Mouse (Mus musculus) telencephalon, adult 2 months (tissue): Measurements from ENCODE around the gene Coro7.

ENCODE experiments used
- DNase-seq: peaks from one replicate; pipeline ENCODE4 v3.0.0-alpha.2; 2011; ENCODE audit warnings: low read depth, low spot score

The Coro7 gene

DNA sequence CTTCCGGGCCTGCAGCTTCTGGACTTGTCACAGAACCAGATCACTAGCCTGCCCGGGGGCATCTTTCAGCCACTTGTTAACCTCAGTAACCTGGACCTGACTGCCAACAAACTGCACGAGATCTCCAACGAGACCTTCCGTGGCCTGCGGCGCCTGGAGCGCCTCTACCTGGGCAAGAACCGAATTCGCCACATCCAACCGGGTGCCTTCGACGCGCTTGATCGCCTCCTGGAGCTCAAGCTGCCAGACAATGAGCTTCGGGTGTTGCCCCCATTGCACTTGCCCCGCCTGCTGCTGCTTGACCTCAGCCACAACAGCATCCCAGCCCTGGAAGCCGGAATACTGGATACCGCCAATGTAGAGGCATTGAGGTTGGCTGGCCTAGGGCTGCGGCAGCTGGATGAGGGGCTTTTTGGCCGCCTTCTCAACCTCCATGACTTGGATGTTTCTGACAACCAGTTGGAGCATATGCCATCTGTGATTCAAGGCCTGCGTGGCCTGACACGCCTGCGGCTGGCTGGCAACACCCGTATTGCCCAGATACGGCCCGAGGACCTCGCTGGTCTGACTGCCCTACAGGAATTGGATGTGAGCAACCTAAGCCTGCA is 31.1 kb downstream of the Coro7 start:
- DNase-seq: no peak

DNA sequence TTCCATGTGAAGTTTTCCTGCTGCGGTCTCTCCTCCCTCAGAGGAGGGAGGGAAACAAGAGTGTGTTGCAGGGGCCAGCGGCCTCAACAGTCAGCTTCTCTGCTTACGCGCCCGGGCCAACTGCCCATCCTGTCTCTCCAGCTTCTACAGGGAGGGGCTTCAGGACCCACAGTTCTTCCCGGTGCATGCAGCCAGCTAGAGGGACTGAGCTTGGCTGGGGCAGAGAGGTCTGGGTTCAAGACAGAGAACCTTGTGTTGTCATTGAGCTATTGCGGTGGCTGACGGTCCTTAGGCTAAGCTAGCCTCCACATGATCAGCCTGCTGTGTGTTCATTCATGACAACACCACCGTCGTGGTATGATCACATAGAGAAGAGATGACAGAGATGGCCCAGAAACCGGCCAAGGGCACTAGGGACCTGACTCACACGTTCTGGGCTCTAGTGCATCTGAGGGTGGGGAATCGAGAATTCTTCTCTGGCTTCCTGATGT is 31.9 kb downstream of the Coro7 start:
- DNase-seq: no peak

DNA sequence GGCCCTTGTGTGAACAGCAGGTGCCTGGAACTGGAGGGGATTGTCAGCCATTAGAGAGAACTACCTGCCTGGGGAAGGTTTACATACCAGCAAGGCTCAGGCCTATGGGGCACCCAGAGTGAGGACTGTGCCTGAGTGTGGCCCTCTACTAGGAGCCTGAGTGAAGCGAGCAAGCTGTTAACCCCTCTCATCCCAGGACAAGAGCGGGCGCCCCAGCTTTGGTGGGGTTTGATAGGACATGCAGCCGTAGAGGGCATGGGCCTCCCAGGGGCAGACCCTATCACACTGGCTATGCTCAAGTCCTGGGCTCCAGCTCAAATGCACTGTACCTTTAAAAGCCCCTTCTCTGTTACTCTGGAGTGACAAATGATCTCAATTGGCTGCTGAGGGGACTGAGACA is 32.7 kb downstream of the Coro7 start:
- DNase-seq: no peak

DNA sequence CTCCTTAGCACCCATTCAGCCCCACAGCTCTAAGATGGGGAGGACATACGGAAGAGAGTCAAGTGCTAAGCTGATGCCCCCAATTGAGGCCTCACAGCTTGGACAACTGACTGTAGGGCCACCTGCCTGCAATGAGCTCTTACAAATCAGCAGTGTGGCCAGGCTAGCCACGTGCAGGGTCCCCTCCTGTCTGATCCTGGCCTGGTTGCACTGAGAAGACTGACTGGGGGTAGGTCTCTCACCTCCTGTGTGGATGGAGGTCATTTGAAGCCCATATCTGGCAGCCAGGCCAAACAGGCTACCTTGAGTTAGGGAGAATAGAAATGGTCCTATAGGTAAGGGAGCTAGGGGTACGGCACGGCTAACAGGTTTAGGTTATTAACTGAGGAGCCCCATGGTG is 33.7 kb downstream of the Coro7 start:
- DNase-seq: no peak

DNA sequence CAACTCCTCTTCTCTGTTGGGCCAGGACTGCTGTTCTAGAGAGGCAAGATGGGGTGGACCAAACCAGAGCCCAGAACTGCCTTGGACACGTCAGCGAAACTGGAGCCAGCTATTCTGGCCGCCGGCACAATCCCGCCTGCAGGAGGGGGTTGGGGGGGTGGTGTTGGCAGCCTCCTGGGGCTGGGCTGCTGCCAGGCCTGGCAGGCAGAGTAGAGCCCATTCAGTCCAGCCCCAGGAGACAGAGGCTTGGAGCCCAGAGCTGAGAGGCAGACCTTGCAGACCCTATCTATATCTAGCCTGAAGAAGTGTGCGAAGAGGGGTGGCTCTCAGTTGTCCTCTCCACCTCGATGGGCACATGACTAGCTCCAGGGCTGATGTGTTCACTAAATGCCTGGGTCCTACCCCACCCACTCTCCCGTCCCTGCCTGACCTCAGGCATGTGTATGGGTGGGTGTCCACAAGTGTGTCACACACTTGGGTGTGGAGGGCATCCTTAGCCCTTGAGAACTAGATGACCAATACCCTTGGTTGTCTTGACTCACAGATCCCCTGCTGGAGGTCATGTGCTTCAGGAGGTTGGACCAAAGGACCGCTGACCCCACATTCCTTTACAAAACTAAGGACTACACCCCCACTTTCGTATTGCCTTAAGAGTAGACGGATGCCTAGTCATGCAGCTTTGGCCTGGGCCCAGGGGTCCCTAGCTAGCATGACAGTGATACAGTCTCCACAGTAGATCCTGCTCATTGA is 35.7 kb downstream of the Coro7 start:
- peak; percentile 45 for DNase-seq

DNA sequence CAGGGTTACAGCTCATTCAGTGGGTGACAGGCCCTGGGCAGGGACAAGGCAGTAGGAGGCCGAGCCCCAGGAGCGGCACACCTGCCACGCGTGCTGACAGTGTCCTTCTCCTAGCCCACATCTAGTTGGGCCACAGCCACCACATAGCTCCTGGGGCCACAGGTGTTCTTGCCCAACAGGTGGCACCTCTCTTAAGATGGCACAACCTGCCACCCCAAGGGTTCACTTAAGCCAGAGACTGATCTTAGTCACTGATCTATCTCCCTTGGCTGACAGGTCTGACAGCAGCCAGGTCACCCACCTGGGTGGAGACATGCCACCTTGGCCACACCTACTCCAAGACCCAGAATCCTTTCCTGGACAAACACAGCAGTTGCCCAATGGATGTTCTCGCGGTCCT is 36.6 kb downstream of the Coro7 start:
- no peak for DNase-seq

DNA sequence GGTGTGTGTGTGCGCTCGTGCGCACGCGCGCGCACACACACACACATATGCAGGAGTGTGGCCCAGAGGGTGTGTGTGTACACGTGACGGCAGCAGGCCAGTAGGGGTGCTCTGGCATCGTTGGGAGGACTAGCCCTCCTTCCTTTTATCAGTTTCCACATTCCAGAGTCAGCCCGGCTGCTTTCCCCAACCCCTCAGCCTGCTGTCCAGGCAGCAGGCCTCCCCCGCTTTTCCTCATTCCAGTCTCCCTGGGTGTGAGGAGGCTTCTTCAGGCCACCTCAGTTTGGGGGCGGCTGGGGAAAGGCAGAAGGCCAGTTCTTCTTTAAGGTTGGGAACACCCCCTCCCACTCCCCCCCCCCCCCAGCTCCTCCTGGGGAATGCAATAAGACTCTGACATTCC is 37.4 kb downstream of the Coro7 start:
- peak; percentile 82 for DNase-seq

DNA sequence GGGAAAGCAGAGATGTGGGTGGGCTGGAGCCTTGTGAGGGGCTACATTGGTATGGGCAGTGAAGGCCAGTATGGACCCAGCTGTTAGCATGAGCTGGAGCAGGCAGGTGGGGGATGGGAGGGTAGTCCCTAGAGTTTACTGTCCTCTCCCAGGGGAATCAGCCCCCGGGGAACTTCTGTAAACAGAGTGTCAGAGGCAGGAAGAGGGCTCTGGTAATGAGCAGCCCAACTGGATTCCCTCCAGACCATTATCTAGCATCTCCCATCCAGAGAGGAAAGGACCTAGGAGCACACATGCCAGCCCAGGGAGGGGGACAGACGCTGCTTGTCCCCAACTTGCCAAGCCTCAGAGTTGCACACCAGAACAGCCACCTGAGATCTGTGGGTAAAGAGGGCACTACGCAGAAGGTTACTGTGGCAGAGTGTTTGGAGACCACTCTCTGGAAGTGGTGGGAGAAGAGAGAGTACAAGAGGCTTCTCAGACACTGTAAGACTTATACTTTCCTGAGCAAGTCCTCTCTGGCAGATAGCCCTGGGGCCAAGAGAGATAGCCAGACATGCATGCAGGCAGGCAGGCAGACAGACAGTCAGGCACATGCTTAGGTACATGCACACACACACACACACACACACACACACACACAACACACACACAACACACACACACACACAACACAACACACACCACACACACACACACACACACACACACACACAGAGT is 38.3 kb downstream of the Coro7 start:
- DNase-seq: no peak

DNA sequence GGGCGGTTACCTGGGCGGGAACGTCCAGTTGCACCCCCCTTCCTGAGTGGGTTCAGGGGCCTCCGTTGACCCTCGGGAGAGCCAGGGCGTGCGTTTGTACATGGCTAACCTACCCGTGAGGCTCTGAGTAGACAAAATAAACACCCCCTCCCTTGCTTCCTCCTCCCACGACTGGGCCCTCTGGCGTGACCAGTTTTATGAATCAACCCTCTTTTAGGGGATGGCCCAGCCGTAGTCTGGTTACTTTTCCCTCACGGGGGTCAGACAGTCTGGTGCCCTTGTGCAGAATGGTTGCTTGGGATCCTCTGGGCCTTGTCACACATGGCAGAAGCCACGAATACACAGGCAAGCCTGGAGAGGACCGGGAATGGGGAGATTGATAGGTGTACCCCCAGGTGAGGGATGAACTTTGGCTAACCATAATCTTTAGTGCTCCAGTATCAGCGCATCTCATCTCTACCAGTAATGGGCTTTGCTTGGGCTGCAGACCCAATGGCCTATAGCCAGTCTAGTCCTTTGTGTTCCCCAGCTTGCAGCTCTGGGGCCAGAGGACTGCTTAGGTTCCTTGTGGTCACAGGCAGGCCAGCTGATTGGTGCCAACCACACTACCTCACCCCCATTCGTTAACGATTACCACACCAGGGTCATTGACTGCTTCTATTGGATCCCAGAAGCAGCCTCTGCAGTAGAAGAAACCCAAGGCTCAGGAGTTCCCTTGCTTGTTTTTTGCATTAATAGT is 39.1 kb downstream of the Coro7 start:
- no peak for DNase-seq

DNA sequence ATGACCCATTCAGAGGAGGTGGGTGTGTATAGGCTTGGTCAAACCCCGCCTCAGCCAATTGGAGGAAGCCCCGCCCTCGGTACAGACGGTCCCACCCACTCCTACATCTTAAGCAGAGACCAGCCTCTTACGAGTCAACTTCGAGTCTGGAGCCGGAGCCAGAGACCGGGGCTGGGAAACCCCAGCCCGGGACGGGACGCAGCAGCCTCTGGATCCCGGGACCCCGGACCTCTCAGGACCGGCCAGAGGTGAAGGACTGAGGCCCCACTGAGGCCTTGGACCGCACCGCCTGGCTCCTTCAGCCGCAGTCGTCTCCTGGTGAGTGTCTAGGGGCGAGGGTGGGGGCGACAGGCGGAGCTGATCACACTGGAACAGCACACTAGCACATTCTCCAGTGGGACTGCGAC is 39.7 kb downstream of the Coro7 start, which contains the start of the genes Vasn and Dnaja3:
Gene Vasn (plus strand): TSS at position 111 of the 407 bp plus-strand sequence.
Gene Dnaja3 (plus strand): TSS at position 159 of the 407 bp plus-strand sequence.
- DNase-seq: peak; percentile 46

DNA sequence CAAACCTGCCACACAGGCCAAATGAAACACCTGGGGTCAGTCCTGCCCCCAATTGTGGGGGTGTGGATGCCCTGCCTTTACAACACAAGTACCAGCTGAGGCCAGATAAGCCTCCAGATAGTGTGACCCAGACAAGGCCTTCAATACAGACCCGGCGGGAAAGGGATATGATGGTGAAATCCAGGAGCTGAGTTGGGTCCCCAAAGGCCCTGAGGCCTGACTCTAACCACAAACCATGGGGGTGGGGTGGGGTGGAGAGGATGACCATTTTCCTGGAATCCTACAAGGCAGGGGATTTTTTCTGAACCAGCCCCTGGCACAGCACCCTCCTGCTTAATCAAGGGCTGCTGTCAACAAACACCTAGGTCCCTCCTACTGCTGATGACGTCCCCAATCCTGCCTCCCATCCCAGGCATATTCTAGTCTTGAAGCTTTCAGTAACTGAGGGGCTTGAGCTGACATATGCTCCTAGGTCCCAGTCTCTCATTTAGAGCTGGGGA is 40.6 kb downstream of the Coro7 start:
- no peak for DNase-seq

DNA sequence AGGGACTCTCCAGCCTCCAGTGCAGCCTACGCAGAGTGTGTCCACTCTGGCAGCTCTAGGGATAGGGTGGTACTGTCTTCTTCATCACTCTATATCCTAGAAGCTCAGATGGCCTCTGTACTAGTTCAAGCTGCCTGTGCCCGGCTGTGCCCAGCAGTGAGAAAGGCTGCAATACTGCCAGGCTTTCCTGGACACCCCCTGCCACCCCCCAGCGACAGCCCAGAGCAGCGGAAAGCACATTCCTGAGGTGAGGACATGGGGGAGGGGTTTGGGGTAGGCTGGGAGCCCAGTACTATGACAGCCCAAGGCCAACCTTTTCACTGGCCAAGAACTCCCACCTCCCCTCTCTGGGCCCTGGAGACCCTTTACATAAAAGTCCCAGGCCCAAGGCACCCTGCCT is 43.8 kb downstream of the Coro7 start:
- DNase-seq: no peak

DNA sequence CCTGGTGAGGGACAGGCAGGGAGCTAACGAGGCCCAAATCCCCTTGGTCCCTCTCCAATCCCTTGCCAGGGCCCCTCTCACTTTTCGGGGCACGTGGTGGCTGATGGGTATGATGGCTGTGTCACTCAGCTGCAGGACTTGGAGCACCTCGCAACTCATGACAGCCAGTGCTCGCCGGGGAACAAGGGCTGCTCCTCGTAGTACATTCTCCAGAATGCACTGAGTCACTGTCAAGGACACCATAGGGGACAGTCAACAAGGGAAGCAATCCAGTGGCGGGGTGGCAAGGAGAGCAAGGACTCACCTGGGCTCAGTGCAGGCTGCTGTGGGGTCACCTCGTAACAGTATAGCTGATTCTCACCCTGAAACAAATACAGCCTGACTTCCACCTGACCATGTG is 44.9 kb downstream of the Coro7 start:
- no peak for DNase-seq

DNA sequence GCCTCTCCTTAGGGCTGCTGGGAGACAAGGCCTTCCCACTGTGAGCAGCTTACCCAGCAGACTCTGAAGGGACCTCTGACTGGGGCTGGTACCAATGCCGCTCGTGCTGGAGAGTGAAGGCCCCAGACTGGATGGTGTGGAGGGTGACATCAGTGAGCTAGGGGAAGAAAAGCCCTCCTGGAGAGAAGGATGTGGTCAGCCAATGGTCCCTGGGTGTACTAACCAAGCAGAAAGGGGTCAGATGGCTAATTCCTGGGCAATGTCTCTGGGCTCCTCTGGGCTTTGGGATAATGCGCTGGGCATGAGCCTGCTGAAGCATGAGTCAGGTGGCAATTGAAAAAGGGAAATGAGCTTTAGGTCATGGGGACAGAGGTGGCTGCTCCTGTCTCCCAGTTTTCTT is 45.9 kb downstream of the Coro7 start:
- DNase-seq: no peak

DNA sequence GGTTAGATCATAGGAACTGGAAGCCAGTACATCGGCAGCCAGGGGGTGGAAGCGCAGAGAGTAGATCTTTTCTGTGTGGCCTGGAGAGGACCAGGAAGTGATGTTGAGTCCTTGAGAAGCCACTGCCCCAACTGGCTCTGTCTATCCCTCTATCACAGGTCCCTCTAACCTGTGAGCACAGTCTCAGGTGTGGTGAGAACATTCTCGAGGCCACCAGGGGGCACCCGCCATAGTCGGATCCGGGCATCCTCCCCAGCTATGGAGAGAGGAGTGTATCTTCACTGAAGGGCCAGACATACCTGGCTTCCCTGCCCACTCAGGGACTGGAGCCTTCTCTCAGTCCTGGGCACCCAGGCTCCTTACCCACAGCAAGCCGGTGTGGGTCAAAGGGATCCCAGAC is 47.5 kb downstream of the Coro7 start:
- DNase-seq: no peak

DNA sequence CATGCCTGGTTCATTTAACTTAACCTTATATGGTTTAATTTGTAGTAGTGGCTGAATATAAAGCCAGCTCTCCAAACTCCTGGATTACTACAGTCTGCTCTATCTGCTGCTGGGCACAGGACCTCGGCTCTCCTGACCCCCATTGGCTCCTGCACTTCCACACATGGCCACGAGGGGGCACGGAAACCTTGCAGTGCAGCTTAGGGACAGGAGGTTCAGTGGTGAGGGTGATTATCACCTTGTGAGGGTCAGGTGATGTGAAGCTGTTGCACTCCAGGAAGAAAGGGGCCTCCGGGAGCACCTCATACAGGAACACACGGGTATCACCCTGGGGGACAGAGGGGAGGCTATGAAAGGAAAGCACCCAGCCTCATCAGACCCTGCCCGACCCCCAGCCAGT is 49.6 kb downstream of the Coro7 start:
- DNase-seq: no peak

DNA sequence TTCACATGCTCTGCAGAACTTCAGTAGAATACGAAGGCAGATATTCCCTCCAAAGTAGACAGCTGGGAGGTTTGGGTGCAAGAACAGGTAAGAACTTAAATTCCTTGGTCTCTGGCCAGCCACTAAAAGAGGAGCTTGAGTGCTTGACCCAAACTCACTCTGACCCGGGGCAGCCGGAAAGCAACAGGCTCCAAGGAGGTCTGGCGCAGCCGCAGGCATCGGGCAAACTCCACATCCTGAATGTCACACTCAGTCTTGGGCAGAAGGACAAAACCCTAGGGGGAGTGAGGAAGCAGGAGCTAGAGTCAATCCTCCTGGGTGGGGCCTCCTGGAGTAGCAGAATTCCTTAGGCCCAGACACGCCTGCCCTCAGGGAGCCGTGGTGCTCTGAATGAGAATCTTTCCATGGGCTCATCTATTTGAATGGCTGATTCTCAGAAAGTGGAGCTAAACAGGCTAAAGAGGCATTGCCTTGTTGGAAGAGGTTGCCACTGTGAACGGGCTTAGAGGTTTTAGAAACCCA is 50.6 kb downstream of the Coro7 start:
- DNase-seq: no peak

DNA sequence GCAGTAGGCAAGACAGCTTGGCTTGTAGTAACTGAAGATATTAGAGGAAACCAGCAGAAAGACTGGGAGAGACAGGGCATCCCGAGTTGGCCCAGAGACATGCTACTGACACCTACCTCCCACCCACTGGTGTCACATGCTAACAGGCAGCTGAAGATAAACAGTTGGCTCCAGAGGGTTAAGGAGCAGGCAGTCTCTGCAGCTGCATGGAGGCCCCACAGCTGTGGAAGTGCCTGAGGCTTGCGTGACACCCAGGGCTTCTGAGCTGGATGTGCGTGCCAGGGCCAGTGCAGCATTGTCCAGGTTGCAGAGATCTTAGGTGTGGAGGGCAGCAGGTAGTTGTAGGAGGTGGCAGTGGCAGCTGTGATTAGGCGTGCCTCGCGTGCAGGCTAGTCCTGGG is 52.5 kb downstream of the Coro7 start:
- DNase-seq: no peak

DNA sequence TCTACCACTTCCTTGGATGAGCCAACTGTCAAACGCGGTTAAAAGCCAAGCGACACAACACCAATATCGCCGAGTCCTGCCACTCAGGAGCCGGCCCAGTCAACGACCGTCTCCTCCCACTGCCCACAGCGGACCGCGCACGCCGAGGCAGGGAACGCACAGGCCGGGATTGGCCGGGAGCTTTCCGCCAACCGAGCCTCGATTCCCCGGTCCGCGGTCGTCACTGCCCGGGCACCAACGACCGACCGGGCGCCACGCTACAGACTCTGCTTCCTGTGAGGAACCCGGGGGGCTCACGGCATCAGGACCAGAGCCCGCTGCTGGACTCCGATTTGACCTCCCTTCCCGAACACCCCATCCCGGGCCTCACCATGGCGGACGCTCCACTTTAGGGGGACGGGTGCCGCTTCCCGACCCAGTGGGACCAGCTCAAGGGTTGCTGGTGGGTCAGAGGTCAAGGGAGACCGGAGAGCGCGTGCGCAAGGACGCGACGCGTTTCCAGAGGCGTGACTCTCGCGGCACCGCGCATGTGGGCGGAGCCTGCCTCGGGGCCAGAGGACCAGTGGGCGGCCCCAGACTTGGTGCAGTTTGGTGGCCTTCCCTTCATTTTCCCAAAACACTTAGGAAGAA is 55.0 kb downstream of the Coro7 start, which contains the start of gene Pam16:
Gene Pam16 (minus strand): TSS at position 508 of the 630 bp plus-strand sequence.
- peak; percentile 75 for DNase-seq

DNA sequence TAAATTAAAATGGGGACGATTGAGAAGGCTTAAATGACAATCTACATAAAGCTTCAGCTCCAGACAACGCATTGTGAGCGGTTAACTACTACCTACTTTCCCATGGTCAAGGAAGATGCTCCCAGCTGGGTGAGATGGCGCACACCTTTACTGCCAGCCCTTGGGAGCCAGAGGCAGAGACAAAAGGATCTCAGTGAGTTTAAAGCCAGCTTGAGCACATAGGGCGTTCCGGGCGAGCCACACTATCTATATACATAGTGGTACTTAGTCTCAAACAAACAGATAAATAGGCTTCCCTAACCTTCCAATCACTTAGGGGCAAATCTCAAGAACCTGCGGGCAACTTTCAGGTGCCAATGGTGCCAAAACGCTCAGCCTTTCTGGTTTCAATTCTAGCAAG is 55.5 kb downstream of the Coro7 start:
- DNase-seq: no peak

DNA sequence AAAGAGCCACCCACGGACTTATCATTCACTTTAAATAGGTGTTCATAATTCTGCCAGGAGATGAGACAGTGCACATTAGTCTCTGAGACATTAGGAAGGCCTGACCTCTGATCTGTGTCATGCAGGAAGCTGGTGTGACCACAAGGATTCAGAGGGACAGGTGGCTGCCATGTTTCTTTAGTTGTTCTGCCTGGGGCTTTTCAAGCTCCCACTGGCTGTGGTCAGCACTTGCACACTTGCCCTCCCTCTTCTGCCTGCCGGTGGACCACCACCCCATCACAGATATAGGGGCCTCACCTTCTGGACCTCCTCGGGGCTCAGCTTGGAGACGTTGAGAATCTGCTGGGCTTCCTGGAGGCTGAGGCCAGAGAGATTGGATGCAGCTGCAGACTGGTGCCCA is 62.7 kb downstream of the Coro7 start:
- DNase-seq: no peak
